Mouse (Mus musculus) embryonic facial prominence, embryonic 14.5 days (tissue): ENCODE results near the gene Usp20. TPM values are rescaled to one million over a fixed set of nuclear protein-coding genes. Genes with fewer than 3 reads are reported as not detected.
A peak's percentile ranks its signal among the peaks of the same experiment; 100 is the strongest.

Source experiments
- ATAC-seq: fragments of 200-750 bp; cut with Nextera tagmentation; 2 replicates; pipeline ENCODE4 v1.8.0; 2017; ENCODE audit warnings: low read depth, moderate number of reproducible peaks, moderate TSS enrichment
- DNase-seq: peaks from one replicate; pipeline ENCODE4 v3.0.0-alpha.2; 2015; ENCODE audit warnings: low spot score
- H3K27ac ChIP-seq: fragments of 300-500 bp; sonication (generic); replicated peaks from 2 replicates; pipeline ENCODE4 v1.5.1; 2014; ENCODE audit warnings: low read depth, mild to moderate bottlenecking, low read length, moderate library complexity
- H3K27me3 ChIP-seq: fragments of 300-500 bp; sonication (generic); replicated peaks from 2 replicates; pipeline ENCODE4 v1.6.1; 2014; ENCODE audit warnings: low read length; ENCODE audit not compliant: control insufficient read depth, insufficient read depth
- H3K36me3 ChIP-seq: fragments of 300-500 bp; sonication (generic); 2 replicates; pipeline ENCODE4 v1.6.1; 2014; ENCODE audit warnings: low read length, mixed read lengths; ENCODE audit not compliant: control insufficient read depth, insufficient read depth
- H3K4me1 ChIP-seq: fragments of 300-500 bp; sonication (generic); 2 replicates; pipeline ENCODE4 v1.6.1; 2014; ENCODE audit warnings: antibody characterized with exemption, low read length; ENCODE audit not compliant: control insufficient read depth, insufficient read depth
- H3K4me2 ChIP-seq: fragments of 300-500 bp; sonication (generic); 2 replicates; pipeline ENCODE4 v1.6.1; 2014; ENCODE audit warnings: low read depth, mild to moderate bottlenecking, low read length, moderate library complexity, mixed read lengths
- H3K4me3 ChIP-seq: fragments of 300-500 bp; sonication (generic); 2 replicates; pipeline ENCODE4 v1.5.1; 2014; ENCODE audit warnings: low read depth, mild to moderate bottlenecking, low read length
- H3K9ac ChIP-seq: fragments of 300-500 bp; sonication (generic); 2 replicates; pipeline ENCODE4 v1.6.1; 2014; ENCODE audit warnings: low read depth, mild to moderate bottlenecking, low read length, moderate library complexity, mixed read lengths
- H3K9me3 ChIP-seq: fragments of 300-500 bp; sonication (generic); 2 replicates; pipeline ENCODE4 v1.6.1; 2016; ENCODE audit warnings: low read length; ENCODE audit not compliant: control insufficient read depth
- WGBS: fragments of 180-500 bp; shearing (Covaris S2); extraction: QIAGEN DNeasy Blood & Tissue Kit; methylation state at CpG from one replicate; pipeline ENCODE4 v1.1.7; 2014; 5-methylcytosine and 5-hydroxymethylcytosine counted together
- polyA plus RNA-seq: library from polyadenylated mRNA; unstranded; fragments of >200 nt; fragmentation: Nextera tagmentation; extraction: Ambion mirVana; gene quantifications from 2 replicates; pipeline ENCODE4 v1.2.1, GENCODE M21; 2014

Usp20 gene
- polyA plus RNA-seq, 1 experiment from 2014 or later: 20.9 TPM

GRCm38 (mm10) chr2:30965627-30966026 is 16.5 kb upstream of the Usp20 start:
- Histone ChIP-seq H3K9me3 (no peaks in the 10 kb centered on the region), H3K4me3 (peak overlapping the region; percentile 96; the same call in 1 of the 2 replicates), H3K27me3 (no peaks in the 10 kb centered on the region), H3K27ac (no peak overlapping the region), H3K9ac (no peak overlapping the region), H3K36me3 (peaks cover 45% of the 10 kb centered on the region), H3K4me1 (peaks cover 10% of the 10 kb centered on the region), H3K4me2 (no peak overlapping the region)
- ATAC-seq (no peak), DNase-seq (no peak)
- 90% methylated on average over 8 of the region's 8 CpGs for WGBS

- peak overlapping the region; percentile 91 for H3K4me2 ChIP-seq
- no peaks in the 10 kb centered on the region for H3K27me3 ChIP-seq
- DNase-seq (no peak), ATAC-seq (0 out of 2 replicates have a peak, but pooled peaks have one; percentile 1)
- WGBS: 16% methylated on average over 16 of the region's 16 CpGs
- H3K27ac ChIP-seq: no peak overlapping the region
- H3K9ac ChIP-seq: peak overlapping the region; percentile 92
- H3K9me3 ChIP-seq: no peaks in the 10 kb centered on the region
- peaks cover 10% of the 10 kb centered on the region for H3K4me1 ChIP-seq
- peak overlapping the region; percentile 96 for H3K4me3 ChIP-seq
- H3K36me3 ChIP-seq: peaks cover 33% of the 10 kb centered on the region
Measured at GRCm38 (mm10) chr2:30966826-30967225, 15.3 kb upstream of the Usp20 start.

GRCm38 (mm10) chr2:30967352-30968327 is 14.4 kb upstream of the Usp20 start, which contains the start of gene Tor1a:
TSS of gene Tor1a (minus strand) at chr2:30967933.
- DNase-seq: peak; percentile 95
- Histone ChIP-seq H3K4me2 (peak within 1 kb of the TSS; percentile 91), H3K9ac (peak within 1 kb of the TSS; percentile 92), H3K4me3 (peak within 1 kb of the TSS; percentile 96), H3K27ac (peak within 1 kb of the TSS; percentile 67), H3K27me3 (no peaks in the 10 kb centered on the region), H3K4me1 (peaks cover 10% of the 10 kb centered on the region), H3K36me3 (peaks cover 29% of the 10 kb centered on the region), H3K9me3 (no peaks in the 10 kb centered on the region)
- peak; percentile 96 for ATAC-seq
- 3% methylated on average over 30 of the region's 59 CpGs for WGBS

- Histone ChIP-seq H3K27me3 (no peaks in the 10 kb centered on the region), H3K4me3 (peak overlapping the region; percentile 74), H3K27ac (peak overlapping the region; percentile 8; the same call in 1 of the 2 replicates), H3K4me2 (peak overlapping the region; percentile 82), H3K9me3 (no peaks in the 10 kb centered on the region), H3K9ac (peak overlapping the region; percentile 68; the same call in 1 of the 2 replicates), H3K36me3 (peaks cover 22% of the 10 kb centered on the region), H3K4me1 (peaks cover 8% of the 10 kb centered on the region)
- DNase-seq: peak; percentile 70
- 38% methylated on average over 7 of the region's 7 CpGs for WGBS
- ATAC-seq: no peak
Measured at GRCm38 (mm10) chr2:30983024-30983423, 945 bp downstream of the Usp20 start.

DNA sequence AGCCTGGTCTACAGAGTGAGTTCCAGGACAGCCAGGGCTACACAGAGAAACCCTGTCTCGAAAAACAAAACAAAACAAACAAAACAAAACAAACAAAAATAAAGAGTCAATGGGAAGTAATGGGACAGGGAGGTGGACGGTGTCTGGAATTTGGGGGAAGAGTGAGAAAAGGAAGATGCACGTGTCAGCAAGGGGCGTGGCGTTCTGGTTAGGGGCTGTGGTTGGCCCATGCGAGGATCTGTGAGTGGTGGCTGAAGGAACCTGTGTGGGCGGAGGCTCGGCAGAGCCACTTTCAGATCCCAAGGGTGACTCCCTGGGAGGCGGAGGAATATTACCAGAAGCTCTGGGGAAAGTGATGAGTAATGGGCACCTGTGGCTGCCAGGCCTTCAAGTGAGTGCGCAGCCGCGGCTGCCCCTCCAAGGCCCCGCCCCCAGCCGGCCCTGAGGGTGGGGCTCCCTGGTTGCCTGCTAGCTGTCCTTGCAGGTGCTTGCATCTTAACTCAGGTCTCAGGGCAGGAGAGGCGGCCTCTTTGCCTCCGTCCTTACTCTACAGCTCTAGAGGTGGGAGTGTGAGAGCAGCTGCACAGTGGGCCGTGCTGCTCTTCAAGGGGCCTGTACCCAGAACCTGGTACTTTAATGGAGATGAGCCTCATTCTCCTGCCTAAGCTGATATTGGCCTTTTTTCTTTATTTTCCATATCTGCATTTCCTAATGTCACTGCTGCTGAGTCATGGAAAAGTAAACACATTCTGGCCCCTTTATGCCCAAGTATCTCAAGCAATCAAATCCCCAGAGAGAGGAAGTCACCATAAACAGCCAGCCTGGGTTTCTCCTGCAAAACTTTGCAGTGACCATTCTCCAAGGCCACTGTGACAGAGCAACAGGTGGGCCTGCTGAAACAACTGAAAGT is 3.3 kb downstream of the Usp20 start:
- Histone ChIP-seq H3K4me1 (peaks cover 8% of the 10 kb centered on the region), H3K36me3 (0 out of 2 replicates have a peak, but pooled peaks cover 2% of the 10 kb centered on the region), H3K27me3 (no peaks in the 10 kb centered on the region), H3K4me2 (peak overlapping the region; percentile 10; the same call in 1 of the 2 replicates), H3K9ac (no peak overlapping the region), H3K27ac (no peak overlapping the region), H3K9me3 (no peaks in the 10 kb centered on the region), H3K4me3 (no peak overlapping the region)
- 26% methylated on average over 16 of the region's 17 CpGs for WGBS
- peak; percentile 66 for DNase-seq
- ATAC-seq: no peak

- Histone ChIP-seq H3K9ac (no peak overlapping the region), H3K27me3 (no peaks in the 10 kb centered on the region), H3K9me3 (no peaks in the 10 kb centered on the region), H3K4me3 (no peak overlapping the region), H3K4me1 (no peaks in the 10 kb centered on the region), H3K4me2 (no peak overlapping the region), H3K36me3 (no peaks in the 10 kb centered on the region), H3K27ac (no peak overlapping the region)
- WGBS: 81% methylated on average over 9 of the region's 9 CpGs
- DNase-seq (no peak), ATAC-seq (no peak)
Measured at GRCm38 (mm10) chr2:30990221-30990620, 8.1 kb downstream of the Usp20 start.

DNA sequence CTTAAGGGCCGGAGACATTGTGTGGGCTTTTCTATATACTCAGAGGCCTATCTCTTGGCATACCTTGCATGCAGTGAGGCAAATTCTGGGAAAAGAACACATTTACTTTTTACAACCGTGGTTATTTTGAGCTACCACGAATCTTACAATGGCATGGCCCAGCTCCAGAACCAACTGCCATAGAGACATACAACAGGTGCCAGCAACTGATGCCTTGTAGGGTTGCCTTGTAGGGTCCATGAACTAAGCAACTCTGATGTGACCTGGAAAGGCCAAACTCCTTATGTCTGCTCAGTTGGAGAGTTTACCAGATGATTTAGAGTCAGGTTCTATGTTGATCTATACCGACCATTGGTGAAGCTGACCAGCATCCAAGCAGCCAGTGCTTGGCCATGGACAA is 12.8 kb downstream of the Usp20 start:
- Histone ChIP-seq H3K4me1 (no peaks in the 10 kb centered on the region), H3K27ac (no peak overlapping the region), H3K4me3 (no peak overlapping the region), H3K36me3 (0 out of 2 replicates have a peak, but pooled peaks cover 6% of the 10 kb centered on the region), H3K9ac (no peak overlapping the region), H3K4me2 (no peak overlapping the region), H3K9me3 (no peaks in the 10 kb centered on the region), H3K27me3 (no peaks in the 10 kb centered on the region)
- ATAC-seq (no peak), DNase-seq (no peak)
- WGBS: 91% methylated on average over 4 of the region's 4 CpGs

GRCm38 (mm10) chr2:30995432-30995996 is 13.4 kb downstream of the Usp20 start:
- H3K27ac ChIP-seq: no peak overlapping the region; the same call in 1 of the 2 replicates
- peaks cover 12% of the 10 kb centered on the region; the same call in 1 of the 2 replicates for H3K36me3 ChIP-seq
- no peaks in the 10 kb centered on the region for H3K4me1 ChIP-seq
- H3K9ac ChIP-seq: no peak overlapping the region
- ATAC-seq (no peak), DNase-seq (peak; percentile 42)
- no peak overlapping the region for H3K4me3 ChIP-seq
- no peaks in the 10 kb centered on the region for H3K27me3 ChIP-seq
- no peak overlapping the region for H3K4me2 ChIP-seq
- 78% methylated on average over 11 of the region's 11 CpGs for WGBS
- no peaks in the 10 kb centered on the region for H3K9me3 ChIP-seq
